Mouse (Mus musculus) lung, embryonic 14.5 days (tissue): ENCODE results near the gene Eif4g3. TPM values are rescaled to one million over a fixed set of nuclear protein-coding genes. Genes with fewer than 3 reads are reported as not detected.

Experiments
- ATAC-seq: fragments of 200-750 bp; cut with Nextera tagmentation; 2 replicates; pipeline ENCODE4 v1.8.0; 2017; ENCODE audit warnings: mild to moderate bottlenecking, moderate TSS enrichment, moderate library complexity; ENCODE audit not compliant: insufficient read depth
- DNase-seq: peaks from one replicate; pipeline ENCODE4 v3.0.0-alpha.2; 2015
- H3K27ac ChIP-seq: fragments of 300-500 bp; sonication (generic); 2 replicates; pipeline ENCODE4 v1.5.1; 2014; ENCODE audit warnings: low read depth, mild to moderate bottlenecking, moderate library complexity
- H3K27me3 ChIP-seq: fragments of 300-500 bp; sonication (generic); 2 replicates; pipeline ENCODE4 v1.6.1; 2014; ENCODE audit warnings: low read length, control low read depth; ENCODE audit not compliant: insufficient read depth
- H3K36me3 ChIP-seq: fragments of 300-500 bp; sonication (generic); 2 replicates; pipeline ENCODE4 v1.6.1; 2014; ENCODE audit warnings: control low read depth; ENCODE audit not compliant: insufficient read depth
- H3K4me1 ChIP-seq: fragments of 300-500 bp; sonication (generic); 2 replicates; pipeline ENCODE4 v1.6.1; 2014; ENCODE audit warnings: antibody characterized with exemption, control low read depth; ENCODE audit not compliant: insufficient read depth
- H3K4me2 ChIP-seq: fragments of 300-500 bp; sonication (generic); 2 replicates; pipeline ENCODE4 v1.6.1; 2014; ENCODE audit warnings: mild to moderate bottlenecking
- H3K4me3 ChIP-seq: fragments of 300-500 bp; sonication (generic); 2 replicates; pipeline ENCODE4 v1.5.1; 2014; ENCODE audit warnings: low read depth, low read length
- H3K9ac ChIP-seq: fragments of 300-500 bp; sonication (generic); 2 replicates; pipeline ENCODE4 v1.6.1; 2014
- H3K9me3 ChIP-seq: fragments of 300-500 bp; sonication (generic); 2 replicates; pipeline ENCODE4 v1.6.1; 2016; ENCODE audit warnings: low read depth, low read length, control low read depth
- CTCF ChIP-seq: IDR thresholded peaks from 2 replicates; pipeline ENCODE4 v1.5.1; 2016; ENCODE audit warnings: antibody characterized with exemption, low read depth
- WGBS: fragments of 180-500 bp; shearing (Covaris S2); extraction: QIAGEN DNeasy Blood & Tissue Kit; methylation state at CpG from one replicate; pipeline ENCODE4 v1.1.7; 2014; 5-methylcytosine and 5-hydroxymethylcytosine counted together
- polyA plus RNA-seq: library from polyadenylated mRNA; unstranded; fragments of >200 nt; fragmentation: Nextera tagmentation; extraction: Ambion mirVana; gene quantifications from 2 replicates; pipeline ENCODE4 v1.2.1, GENCODE M21; 2014

The Eif4g3 gene
- polyA plus RNA-seq, 1 experiment from 2014 or later: 42.9 TPM

DNA sequence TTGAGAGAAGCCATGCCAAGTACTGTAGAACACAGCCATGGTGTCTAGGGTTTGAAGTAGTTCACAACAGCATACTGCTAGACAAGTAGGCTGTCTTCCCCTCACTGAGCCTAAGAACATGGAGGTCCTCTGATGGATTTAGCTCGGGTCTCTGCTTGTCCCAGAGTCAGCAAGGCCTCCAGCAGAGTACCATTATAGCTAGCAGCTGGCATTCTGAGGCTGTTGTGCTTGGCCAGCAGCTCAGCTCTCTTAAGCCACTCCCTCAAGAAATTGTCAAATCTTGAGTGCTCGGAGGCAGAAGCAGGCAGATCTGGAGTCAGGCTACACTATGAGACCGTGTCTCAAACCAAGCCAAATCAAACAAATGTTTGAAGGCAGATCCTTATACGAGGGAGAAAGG, 5.4 kb downstream of the Eif4g3 start:
- no peaks in the 10 kb centered on the region for H3K9me3 ChIP-seq
- WGBS: 65% methylated on average over 4 of the region's 4 CpGs
- H3K4me3 ChIP-seq: no peak overlapping the region
- no peaks in the 10 kb centered on the region for H3K27me3 ChIP-seq
- H3K4me2 ChIP-seq: no peak overlapping the region
- no peak overlapping the region for H3K9ac ChIP-seq
- ATAC-seq: no peak
- DNase-seq: no peak
- H3K4me1 ChIP-seq: peaks cover 11% of the 10 kb centered on the region
- peaks cover 61% of the 10 kb centered on the region for H3K36me3 ChIP-seq
- TF ChIP-seq CTCF: no peak
- no peak overlapping the region for H3K27ac ChIP-seq

DNA sequence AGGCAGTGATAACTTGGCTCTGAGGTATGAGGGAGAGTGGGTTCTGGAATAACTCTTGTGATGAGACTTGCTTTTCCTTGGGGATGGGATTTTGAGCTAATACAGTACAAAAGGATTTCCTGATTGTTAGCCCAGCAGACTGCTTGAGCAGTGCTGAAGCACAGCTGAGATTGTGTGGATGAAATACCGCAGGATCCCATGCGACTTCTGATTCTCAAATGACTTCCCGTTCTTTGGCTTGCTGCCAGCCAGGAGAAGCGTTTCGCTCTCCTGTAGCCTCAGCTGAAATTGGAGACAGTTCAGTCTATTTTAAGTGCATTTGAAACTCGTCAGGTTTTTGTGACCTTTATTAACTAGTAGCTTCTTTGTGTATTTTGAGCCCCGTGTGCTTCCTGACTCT, 7.9 kb downstream of the Eif4g3 start:
- Histone ChIP-seq H3K9me3 (no peaks in the 10 kb centered on the region), H3K4me3 (no peak overlapping the region), H3K27ac (no peak overlapping the region), H3K27me3 (no peaks in the 10 kb centered on the region), H3K4me2 (no peak overlapping the region), H3K9ac (no peak overlapping the region), H3K36me3 (peaks cover 67% of the 10 kb centered on the region), H3K4me1 (peaks cover 3% of the 10 kb centered on the region)
- no peak for TF ChIP-seq CTCF
- whole genome bisulfite sequencing: 11% methylated on average over 7 of the region's 7 CpGs
- DNase-seq: peak; percentile 83
- ATAC-seq: no peak

DNA sequence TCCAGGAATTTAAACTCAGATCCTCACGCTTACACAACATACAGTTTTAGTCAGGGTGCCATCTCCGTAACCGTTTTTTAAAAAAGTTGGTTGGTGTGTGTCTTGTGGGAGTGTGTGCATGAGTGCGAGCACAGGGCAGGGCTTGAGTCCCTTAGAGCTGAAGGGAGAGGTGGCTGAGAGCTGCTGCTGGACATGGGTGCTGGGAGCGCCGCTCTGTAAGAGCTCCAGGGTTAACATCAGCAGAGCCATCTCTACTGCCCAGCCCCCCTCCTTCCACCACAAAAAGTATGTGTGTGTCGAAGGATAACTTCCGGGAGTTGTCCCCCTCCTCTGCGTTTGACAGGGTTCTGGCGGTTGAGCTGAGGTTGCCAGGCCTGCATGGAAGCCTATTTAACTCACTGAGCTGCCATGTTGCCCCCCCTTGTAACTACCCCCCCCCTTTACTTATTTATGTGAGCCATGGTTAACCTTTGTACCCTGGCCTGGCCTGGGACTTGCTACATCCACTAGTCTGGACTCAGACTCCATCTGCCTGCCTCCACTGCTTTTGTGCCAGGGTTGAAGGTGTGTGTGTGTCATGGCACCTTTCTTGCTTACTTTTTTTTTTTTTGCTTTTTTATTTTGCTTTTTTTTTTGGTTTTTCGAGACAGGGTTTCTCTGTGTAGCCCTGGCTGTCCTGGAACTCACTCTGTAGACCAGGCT, 11.2 kb downstream of the Eif4g3 start:
- peak; percentile 56 for DNase-seq
- H3K27me3 ChIP-seq: no peaks in the 10 kb centered on the region
- ATAC-seq: no peak
- no peaks in the 10 kb centered on the region for H3K4me1 ChIP-seq
- no peak for TF ChIP-seq CTCF
- 67% methylated on average over 11 of the region's 11 CpGs for WGBS
- H3K9me3 ChIP-seq: no peaks in the 10 kb centered on the region
- no peak overlapping the region for H3K27ac ChIP-seq
- no peak overlapping the region for H3K9ac ChIP-seq
- no peak overlapping the region for H3K4me3 ChIP-seq
- no peak overlapping the region for H3K4me2 ChIP-seq
- peaks cover 53% of the 10 kb centered on the region for H3K36me3 ChIP-seq

DNA sequence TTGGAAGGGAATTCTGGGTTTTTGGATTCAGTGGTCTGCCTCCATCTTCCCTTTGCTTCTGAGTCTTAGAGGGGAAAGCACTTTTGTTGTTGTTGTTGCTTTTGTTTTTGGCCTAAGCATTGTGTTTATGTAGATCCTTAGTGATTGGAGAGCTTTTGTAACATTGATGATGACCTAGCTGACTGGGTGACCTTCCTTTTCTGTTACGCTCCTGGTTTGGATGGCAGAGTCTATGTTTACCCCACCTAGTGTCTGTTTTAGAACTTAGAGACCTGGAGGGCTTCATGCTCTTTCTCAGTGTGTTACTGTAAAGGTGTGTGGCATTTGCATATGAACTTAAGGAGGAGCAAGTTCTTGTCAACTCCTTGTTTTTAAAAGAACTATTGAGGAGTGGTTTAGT, 13.0 kb downstream of the Eif4g3 start:
- Histone ChIP-seq H3K9ac (no peak overlapping the region), H3K36me3 (peaks cover 41% of the 10 kb centered on the region), H3K4me3 (no peak overlapping the region), H3K27ac (no peak overlapping the region), H3K4me1 (no peaks in the 10 kb centered on the region), H3K9me3 (no peaks in the 10 kb centered on the region), H3K4me2 (no peak overlapping the region), H3K27me3 (no peaks in the 10 kb centered on the region)
- DNase-seq (no peak), ATAC-seq (no peak)
- 91% methylated on average over 1 of the region's 1 CpGs for WGBS
- no peak for TF ChIP-seq CTCF

DNA sequence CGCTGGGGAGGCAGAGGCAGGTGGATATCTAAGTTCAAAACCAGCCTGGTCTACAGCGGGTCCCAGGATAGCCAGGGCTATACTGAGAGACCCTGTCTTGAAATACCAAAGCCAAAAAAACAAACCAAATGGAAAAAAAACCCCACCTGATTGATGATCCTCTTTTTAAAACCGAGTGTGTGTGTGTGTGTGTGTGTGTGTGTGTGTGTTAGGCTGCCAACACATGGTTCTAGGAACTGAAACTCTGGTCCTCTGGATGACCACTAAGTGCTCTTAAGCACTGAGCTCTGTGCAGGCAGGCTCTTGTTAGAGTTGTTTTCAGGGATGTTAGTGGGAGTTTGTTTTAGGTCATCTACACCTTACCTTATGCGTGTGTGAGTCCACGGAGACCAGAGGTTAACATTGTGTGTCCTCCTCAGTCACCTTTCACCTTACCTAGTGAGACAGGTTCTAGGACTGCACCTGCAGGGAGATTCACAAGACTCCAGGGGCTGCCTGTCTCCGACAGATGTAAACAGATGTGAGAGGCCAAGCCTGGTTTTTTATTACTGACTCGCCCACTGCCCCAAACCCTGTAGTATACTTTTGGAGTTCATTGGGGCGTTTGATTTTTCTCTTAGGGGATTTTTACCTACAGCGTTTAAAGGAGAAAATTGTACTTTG, 14.3 kb downstream of the Eif4g3 start:
- H3K4me3 ChIP-seq: no peak overlapping the region
- H3K9ac ChIP-seq: no peak overlapping the region
- no peak for DNase-seq
- WGBS: 74% methylated on average over 9 of the region's 9 CpGs
- no peak overlapping the region for H3K4me2 ChIP-seq
- TF ChIP-seq CTCF: no peak
- peaks cover 34% of the 10 kb centered on the region; the same call in 1 of the 2 replicates for H3K36me3 ChIP-seq
- H3K27me3 ChIP-seq: no peaks in the 10 kb centered on the region
- ATAC-seq: no peak
- no peaks in the 10 kb centered on the region for H3K9me3 ChIP-seq
- H3K4me1 ChIP-seq: no peaks in the 10 kb centered on the region
- H3K27ac ChIP-seq: no peak overlapping the region

DNA sequence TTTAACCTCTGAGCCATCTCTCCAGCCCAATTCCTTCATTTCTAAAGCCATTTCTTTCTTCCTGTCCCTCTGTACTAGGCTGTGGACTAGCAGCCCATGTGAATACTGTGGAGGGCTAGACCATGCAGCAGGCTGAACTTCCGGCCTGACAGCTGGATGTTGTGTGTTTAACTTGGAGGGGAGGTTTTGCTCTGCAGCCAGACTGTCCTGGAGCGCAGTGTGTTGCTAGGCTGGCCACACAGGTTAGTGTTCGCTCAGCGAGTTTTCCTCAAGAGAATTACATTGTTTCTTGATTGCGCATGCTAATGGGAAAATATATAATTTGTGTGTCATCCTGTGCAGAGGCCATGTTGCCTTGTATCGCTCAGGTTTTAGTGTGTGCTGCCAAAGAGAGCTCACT, 15.8 kb downstream of the Eif4g3 start:
- H3K27me3 ChIP-seq: no peaks in the 10 kb centered on the region
- no peaks in the 10 kb centered on the region for H3K9me3 ChIP-seq
- H3K9ac ChIP-seq: no peak overlapping the region
- 89% methylated on average over 6 of the region's 6 CpGs for WGBS
- no peak for TF ChIP-seq CTCF
- no peak for ATAC-seq
- H3K4me1 ChIP-seq: no peaks in the 10 kb centered on the region
- H3K4me2 ChIP-seq: no peak overlapping the region
- H3K36me3 ChIP-seq: peaks cover 35% of the 10 kb centered on the region; the same call in 1 of the 2 replicates
- no peak for DNase-seq
- H3K4me3 ChIP-seq: no peak overlapping the region
- H3K27ac ChIP-seq: no peak overlapping the region

DNA sequence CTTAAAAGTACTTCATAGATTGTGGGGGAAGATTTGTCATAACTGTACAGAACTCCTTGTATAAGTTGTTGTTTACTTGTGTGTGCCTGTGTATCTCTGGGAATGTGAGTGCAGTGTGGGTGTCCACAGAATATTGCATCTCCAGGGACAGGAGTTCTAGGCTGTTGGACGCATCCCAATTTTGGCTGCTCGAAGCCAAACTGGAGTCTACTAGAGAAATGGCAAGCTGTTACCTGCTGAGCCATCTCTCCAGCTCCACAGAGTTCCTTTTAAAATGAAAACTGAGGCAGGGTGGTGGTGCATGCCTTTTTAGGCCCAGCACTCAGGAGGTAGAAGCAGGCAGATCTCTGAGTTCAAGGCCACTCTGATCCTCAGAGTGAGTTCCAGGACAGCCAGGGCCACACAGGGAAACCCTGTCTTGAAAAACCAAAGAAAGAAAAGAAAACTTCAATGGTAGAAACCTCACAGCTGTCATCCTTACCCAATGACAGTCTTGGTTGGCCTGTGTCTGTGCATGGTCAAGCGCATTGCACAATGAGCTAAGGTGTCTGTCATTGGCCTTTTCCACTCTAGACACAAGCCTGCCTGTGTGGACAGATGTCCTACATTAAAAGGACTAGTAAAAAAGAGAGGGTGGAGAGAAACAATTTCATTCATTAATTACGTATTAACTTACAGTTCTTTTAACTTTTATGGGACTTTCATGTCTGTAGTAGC, 17.1 kb downstream of the Eif4g3 start:
- 95% methylated on average over 4 of the region's 4 CpGs for WGBS
- DNase-seq: no peak
- Histone ChIP-seq H3K4me3 (no peak overlapping the region), H3K9ac (no peak overlapping the region), H3K27me3 (no peaks in the 10 kb centered on the region), H3K27ac (no peak overlapping the region), H3K36me3 (peaks cover 41% of the 10 kb centered on the region), H3K4me1 (no peaks in the 10 kb centered on the region), H3K9me3 (no peaks in the 10 kb centered on the region), H3K4me2 (no peak overlapping the region)
- no peak for ATAC-seq
- TF ChIP-seq CTCF: no peak
